Mouse (Mus musculus): Measurements from ENCODE around the gene Gm17428.
"Not testable (repeated sequence)": the region's sequence is repeated elsewhere in the genome, so short reads cannot be mapped to it uniquely, and the experiment has no call there.

Gene Gm17428

DNA sequence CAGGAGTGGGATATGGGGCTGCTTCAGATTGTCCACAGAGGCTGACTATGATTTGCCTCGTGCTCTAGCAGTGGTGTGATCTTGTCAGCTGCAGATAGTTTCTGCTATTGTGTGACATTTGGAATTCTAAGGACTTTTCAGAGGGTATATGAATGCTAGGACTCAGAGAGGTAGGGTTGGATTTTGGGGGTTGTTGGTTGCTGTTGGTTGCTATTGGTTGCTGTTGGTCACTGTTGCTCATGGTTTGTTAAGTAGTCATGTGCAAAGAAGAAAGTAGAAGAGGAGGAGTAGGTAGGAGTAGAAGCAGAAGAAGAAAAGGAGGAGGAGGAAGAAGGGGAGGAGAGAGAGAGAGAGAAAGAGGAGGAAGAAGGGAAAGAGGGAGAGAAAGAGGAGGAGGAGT, at the start of gene Gm17428:
Gene Gm17428 (plus strand): TSS at position 301 of the 400 bp plus-strand sequence.
- no peak for DNase-seq

DNA sequence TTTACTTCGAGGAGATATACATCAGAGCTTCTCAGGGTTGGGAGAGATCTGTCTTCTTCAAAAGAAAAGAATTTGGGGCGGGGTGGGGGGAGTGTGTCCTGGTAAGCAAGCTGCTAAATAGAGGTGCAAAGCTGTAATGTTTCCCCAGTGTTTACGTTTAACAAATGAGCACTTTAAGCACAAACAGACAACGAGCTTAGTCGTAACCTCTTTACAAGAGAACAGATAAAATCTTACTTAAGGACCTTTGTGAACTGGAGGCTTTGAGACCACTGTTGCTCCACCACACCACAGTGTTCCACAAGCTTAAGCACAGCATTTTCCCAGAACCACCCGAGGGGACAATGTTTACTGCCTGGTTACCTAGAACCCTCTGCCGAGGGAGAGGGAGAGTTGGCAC, 49.4 kb upstream of the Gm17428 start:
- no peak for DNase-seq

DNA sequence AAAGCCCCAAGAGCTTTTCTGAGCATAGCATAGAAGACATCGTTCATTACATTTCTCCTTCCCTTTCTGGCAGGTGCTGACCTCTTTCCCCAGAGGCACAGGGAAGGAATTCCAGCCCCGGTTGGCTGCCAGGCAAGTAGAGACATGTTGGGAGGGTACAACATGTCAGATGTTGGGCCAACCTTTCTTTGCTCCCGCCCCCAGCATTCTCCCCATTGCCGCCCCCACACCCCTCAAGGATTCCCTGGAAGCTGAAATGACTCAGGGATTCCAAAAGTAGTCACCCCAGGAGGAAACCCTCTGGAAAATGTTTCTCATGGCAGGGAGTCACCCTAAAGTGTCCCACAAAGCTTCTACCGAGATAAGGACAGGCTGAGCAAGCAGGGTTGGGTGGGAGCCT, 46.9 kb upstream of the Gm17428 start:
- DNase-seq = no peak

DNA sequence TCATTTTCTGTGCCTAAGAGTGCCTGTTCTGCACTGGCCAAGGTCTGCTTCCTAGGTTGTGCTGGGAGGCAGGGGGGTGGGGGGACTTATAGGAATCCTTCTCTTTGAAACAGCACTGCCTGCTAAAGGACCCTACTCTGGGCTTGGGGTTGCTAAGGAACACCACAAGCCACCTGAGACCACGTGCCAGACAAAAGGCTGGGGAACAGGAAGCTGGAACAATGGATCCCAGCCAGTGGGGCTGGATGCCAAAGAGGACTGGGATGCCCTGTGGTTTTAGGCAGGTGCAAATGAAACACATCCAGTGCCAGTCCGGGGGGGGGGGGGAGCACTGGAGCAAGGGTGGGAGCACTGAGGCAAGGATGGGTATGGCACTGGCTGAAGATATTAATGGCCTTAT, 46.3 kb upstream of the Gm17428 start:
- DNase-seq = no peak

DNA sequence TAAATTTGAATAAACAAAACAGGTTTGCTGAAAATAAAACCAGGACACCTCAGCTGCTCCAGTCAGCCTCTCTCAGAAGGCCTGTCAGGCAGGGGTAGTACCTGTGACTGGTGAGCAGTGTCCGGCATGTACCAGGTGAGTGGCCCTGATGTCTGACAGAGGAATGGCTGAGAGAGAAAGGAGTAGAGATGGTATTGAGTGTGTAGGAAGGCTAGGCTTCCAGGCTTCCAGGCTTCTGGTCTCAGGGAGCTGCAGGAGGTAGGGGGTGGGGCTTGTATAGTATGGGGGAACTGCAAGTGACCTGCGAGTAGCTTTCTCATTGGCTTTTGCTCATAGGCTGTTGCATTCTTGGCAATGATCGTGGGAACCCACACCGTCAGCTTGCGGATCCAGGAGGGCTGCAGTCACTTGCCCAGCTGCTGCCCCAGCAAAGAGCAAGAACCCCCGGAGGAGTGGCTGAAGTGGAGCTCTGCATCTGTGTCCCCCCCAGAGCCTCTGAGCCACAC, 44.0 kb upstream of the Gm17428 start, which contains the start of gene Il25:
Gene Il25 (plus strand): TSS at position 51 of the 506 bp plus-strand sequence.
- DNase-seq = no peak

DNA sequence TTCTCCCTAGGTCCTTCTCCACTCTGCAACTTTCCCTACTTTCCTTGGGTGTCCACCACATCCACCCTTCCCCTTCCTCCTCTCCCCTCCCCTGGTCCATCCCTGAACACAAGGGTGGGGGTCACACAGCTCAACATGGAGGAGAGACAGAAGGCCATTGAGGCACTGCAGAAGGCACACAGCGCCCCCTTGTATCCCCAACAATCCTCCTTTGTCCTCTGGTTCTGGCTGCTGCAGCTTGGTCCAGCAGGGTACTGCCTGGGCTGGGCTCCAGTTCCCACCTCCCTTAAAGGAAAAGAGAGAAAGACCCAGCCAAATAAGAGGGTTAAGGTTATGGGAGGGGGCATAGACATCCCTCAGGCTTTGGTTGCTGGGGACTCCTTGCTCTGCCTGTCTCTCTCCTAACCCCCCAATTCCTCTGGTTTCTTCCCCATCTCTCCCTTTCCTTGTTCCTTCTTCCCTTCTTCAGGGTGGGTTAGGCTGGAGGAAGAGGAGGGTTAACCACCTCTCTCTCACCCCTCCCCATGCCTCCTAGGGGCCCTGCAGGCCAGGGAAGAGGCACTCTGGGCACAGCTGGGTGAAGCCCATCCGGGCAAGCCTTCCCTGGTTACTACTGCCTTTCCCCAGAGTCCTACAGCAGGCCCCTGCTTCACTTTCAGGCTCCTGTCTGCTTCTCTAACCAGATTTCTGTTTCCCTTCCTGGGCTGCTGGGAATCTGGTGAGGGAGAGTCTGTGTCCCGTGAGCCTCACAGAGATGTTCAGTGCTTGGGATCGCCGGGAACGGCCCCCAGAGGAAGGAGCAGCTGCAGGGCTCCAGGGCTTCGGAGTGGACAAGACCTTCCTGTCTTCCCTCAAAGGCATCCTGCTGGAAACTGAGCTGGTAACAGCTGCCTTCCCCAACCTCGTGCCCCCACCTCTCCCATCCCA, 40.6 kb upstream of the Gm17428 start, which contains the start of gene Cmtm5:
Gene Cmtm5 (plus strand): TSS at position 358 of the 927 bp plus-strand sequence.
- no peak for DNase-seq

DNA sequence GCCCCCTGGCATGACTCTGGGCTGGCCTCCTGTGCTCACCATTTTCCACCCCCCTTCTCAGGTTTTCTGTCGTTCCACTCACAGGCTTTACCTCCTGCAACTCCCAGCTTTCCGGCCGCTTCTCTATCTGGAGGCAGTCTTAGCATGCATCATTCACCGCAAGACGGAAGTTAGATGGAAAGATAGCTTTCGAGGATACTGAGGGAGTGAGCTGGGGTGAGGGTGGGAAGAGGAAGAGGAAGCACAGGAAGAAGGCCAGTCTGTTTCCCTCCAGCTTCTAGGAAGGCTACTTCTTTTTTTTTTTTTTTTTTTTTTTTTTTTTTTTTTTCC, 39.9 kb upstream of the Gm17428 start:
- DNase-seq = no peak

DNA sequence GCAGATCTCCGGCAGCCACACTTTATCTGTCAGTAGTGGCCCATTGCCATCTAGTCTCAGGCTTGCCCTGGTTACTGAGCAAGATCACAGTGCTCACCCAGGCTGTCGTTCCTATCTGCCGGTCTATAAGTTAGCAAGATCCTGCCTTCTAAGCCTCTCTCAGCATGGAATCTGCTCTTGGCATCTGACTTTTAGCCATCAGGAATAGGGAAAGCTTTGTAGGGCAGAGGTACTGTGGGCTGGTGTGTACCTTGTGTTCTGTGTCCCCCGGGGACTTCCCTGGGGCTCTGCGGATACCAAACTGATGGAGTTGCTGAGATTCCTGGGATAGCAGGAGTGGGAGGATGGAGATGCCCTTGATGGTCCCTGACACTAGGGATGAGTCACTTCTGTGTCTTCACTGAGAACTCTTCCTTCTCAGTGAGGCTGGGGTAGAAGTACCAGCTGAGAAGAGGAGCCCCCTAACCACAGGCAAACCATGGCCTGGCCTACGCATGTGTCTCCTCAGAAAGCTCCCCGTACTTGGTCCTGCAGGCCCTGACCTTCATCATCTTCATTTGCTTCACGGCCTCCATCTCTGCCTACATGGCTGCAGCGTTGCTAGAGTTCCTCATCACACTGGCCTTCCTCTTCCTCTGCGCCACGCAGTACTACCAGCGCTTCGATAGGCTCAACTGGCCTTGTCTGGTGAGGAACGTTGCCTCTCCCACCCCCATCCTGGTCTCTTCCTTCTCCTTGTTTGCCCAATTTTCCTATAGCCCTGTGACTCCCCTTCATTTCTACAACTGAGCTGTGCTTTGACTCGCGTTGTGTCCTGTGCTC, 39.2 kb upstream of the Gm17428 start:
- DNase-seq = no peak

DNA sequence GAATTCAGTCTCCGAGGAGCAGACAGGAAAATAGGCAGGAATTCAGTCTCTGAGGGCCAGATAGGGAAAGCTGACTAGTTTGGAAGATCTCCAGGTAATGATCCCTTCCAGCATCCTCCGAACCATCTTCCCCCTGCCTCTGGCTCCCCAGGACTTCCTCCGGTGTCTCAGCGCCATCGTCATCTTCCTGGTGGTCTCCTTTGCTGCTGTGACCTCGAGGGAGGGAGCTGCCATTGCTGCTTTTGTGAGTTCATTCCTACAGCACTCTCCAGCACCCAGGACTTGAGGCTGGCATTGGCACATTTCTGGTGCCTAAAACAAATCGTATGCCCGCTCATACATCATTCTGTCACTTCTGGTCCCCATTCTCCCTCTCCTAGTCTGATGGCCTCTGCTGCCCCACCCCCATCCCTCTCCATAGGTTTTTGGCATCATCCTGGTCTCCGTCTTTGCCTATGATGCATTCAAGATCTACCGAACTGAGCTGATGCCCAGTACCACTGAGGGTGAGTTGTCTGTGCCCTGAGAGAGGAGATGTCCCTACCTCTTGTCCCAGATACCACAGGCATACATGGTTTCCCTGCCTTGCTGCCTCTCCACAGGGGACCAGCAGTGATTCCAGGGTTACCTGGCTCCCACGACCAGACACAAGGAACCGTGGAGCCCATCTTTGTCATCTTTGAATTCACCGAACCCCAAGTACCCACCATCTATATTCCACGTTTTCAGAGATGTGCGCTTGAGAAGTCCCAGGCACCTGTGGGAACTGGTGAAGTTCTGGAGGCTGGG, 38.1 kb upstream of the Gm17428 start:
- DNase-seq = no peak

DNA sequence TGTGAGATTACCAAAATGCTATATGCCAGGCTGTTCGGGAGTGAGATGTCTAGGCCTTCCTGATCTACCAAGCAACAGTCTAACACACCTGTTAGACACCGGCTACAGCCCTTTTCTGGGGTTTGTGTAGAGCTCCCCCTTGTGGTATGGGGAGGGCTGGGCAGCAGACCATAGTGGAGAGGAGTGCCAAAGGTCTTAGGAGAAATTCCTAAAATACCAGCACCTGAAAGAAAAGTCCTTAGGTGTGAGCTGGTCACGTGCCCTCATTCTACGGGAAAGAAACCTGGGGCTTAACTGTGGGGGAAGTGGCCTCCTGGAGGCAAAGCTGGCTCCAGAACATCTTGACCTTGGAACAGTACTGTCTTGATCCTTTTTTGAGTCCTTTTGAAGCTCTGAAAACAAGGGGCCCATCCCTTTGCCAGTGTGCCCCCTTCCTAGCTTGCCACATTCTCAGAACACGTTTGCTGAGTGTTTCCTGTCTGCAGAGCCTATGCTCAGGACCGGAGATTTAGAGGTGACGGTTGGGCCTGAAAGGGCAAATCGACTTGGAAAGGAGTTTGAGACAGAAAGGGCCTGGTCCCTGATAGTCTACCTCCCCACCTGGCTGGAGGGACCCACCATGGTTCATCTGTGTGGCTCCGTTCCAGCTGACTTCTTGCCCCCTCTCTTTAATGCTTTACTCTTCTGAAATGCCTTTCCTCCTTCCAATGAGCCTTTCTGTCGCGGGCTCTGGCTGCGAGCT, 37.1 kb upstream of the Gm17428 start:
- peak; percentile 62 for DNase-seq

DNA sequence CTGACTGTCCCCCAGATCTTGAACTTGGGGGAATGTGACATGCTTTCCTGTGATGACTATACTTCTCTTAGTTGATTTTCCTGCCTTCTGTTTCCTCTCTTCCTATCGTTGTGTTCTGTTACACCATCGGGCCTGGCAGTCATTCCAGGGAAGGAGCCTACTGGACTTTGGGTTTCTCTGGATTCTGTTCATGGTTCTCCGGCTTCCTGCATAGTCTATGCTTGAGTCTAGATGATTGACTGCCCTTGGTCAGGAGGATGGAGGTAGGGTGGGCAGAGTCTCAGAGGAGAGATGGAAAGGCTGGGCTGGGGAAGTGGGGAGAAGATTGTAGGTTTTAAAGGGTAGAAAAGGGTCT, 36.6 kb upstream of the Gm17428 start:
- DNase-seq = no peak

DNA sequence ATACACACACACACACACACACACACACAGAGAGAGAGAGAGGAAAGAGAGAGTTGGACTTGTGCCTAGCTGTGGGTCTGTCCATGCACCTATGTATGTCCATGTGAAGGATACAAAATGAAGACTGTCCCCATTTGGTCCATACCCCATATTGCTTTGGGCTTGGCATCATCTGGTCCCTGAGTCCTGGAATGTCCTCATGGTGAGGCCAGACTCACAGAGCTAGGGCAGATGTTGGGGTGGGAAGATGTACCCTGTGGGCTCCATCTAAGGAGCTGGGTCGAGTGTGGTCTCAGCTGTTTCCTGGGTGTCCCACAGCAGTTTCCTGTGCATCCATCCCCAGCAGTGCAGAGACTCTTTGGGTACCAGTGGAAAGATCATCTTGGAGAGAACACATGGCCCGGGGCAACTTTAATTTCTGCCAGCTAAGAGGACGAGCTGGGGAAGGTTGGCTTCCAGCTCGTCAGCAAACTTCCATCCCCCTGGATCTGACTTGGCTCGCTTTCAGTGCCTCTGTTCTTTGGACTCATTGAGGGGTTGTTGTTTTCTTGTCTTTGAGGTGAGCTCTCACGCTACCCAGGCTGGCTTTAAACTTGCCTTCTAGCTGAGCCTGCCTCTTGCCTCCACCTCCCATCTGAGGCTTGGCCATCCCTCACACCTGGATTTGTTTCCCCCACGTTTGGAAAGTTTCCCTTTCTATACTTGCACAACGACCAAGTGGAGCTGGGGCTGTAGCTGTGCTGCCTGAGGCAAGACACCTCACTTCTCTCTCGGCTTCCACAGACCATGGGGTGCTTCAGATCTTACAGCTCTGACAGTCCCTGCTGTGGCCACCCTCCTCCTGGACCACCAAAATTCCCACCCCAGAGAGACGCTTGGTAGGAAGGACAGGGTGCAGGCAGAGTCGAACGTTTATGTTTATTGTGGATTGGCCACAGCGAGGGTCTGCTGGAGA, 35.4 kb upstream of the Gm17428 start:
- DNase-seq = no peak

DNA sequence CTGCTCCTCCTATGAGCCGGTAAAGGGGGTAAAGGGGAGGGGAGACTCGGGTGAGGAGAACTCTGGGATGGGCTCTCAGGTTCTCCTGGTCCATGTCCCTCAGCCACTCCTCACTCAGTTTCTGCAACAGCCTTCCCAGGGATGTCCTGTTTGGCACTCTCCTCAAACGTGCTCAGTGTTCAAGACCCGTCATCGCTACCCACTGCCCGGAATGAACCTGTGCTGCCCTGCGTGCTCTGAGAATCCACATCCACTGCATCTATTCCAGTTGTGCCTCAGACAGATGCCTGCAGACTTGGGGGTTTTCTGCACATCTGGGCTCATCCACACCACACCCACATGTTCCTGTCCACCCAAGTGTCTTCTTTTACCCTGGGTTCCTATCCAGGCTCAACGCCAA, 34.3 kb upstream of the Gm17428 start:
- DNase-seq = no peak

DNA sequence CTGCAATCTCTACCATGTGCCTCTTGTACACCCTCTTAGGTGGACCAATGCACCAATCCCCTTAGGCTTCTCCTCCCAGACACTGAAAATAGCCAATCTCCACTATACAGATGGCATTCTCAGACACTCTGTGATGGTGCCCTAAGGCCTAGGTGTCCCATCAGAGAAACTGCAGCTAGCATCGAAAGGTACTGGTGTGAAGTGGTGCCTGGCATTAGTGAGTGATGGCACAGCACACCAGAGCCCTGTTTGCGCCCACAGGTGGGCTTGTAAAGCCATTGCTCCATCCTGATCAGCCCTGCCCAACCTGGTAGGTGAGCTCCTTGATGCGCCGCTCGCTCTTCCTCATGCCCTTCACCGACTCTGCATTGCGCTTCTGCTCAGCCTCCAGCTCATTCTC, 32.8 kb upstream of the Gm17428 start:
- no peak for DNase-seq

DNA sequence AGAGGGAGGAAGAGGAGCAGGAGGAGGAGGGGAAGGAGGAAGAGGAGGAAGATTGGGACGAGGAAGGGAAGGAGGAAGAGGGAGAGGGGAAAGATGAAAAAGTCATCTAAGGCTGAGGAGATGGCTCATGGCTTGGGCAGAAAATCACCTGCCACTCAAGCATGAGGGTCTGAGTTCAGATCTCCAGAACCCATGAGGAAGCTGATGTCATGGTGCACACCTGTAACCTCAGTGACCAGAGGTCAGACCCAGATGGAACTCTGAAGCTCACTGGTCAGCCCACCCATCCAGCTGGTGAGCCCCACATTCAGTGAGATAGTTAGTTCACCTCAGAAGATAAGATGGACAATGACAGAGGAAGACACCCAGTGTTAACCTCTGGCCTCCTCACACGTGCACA, 31.8 kb upstream of the Gm17428 start:
- no peak for DNase-seq

DNA sequence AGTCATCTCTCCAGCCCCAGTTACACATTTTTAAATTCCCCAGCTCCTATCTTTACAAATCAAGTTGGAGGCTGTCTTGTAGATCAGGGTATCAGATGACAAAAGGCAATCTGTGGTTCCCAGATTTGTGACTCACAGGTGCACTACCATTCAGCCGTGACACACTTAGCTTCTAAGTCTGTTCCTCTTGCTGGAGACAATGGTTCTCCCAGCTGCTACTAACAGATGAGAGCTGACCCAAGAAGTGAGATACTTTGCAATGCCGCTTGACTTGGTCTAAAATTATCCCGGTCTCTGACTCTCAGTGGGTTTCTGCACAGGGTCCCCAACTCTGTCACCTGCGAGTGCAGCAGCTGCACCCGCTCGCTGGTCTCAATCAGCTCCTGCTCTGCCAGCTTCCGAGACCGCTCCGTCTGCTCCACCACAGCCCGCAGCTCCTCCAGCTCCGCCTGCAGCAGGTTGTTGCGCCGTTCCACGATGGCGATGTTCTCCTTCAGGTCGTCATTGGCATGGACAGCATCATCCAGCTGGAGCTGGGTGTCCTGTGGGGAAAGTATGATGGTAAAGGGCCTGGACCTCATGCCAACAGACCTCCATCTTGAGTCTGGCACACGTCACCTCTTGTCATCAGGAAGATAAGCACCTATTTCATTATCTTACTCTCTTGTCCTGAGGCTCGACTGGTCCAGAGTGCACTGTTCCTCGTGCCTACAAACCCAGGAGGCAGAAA, 30.6 kb upstream of the Gm17428 start:
- no peak for DNase-seq

DNA sequence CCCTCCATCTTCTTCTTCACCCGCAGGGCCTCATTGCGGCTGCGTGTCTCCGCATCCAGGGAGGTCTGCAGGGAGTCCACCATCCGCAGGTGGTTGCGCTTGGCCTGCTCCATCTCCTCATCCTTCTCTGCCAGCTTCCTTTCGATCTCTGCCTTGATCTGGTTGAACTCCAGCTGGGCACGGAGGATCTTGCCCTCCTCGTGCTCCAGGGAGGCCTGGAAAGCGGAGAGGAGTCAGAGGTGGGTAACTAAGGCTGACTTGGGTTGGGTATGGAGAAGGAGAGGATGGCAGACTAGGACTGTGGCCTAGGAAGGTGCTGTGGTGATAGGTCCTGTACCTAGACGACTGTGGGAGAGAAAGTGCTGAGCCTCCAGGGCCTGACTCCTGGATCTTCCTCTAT, 29.7 kb upstream of the Gm17428 start:
- DNase-seq = not testable (repeated sequence)

DNA sequence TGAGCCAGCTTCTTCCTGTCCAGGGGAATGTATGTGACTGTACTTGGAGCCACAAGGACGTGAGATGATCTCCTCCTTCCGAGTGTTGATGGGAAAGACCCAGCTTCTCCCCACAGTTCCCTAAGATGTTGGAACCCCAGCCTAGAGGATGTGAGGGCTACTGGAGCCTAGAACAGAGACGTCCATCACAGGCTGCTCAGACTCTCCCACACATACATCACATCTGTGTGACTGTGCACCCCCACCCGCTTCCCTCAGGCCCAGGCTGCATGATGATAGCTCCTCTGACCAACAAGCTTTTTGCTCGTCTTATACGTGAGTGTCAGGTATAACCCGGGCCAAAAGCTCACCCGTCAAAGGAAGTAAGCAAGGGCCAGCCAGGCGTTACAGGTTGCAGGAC, 28.0 kb upstream of the Gm17428 start:
- DNase-seq = no peak

DNA sequence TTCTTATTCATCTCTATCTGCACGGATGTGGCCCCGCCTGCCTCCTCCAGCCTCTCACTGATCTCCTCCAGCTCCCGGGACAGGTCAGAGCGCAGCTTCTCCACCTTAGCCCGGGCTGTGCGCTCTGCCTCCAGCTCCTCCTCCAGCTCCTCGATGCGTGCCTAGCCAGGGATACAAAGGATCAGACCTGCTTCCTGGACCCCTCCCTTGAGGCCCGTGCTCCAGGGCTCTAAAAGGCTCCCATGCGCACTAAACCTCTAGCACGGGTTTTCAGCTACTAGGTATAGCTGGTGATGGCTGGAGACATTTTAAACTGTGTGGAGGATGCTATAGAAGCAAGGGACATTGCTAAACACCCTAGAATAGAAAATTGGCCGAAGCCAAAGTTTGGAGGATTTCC, 26.2 kb upstream of the Gm17428 start:
- no peak for DNase-seq

DNA sequence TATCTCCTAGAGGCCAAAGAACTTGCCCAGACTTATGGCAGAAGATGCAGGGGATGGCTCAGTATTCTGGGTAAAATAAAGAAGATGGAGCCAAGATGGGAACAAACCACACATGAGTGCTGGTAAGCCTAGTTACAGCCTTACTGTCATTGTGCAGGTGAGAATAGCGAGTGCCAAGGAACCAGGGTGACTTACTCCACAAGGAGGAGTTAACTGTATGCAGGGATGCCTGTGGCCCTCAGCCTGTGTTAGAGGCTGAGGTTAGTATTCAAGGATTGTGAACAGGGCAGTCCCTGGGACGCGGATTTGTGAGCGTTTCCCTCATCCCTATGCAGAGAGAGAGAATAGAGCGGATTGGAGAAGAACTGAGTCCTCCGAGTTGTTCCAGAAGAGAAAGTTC, 25.1 kb upstream of the Gm17428 start:
- DNase-seq = no peak

Measured in liver (tissue).